Mouse (Mus musculus) lung, embryonic 16.5 days (tissue): ENCODE measurements around the gene Erc2. TPM values are rescaled to one million over a fixed set of nuclear protein-coding genes. Genes with fewer than 3 reads are reported as not detected.

Experiments
- ATAC-seq: fragments of 200-750 bp; cut with Nextera tagmentation; 2 replicates; pipeline ENCODE4 v1.8.0; 2017; ENCODE audit warnings: low read depth, mild to moderate bottlenecking, moderate library complexity
- H3K27ac ChIP-seq: fragments of 300-500 bp; sonication (generic); 2 replicates; pipeline ENCODE4 v1.5.1; 2014; ENCODE audit warnings: mild to moderate bottlenecking, control low read depth, low read length
- H3K27me3 ChIP-seq: fragments of 300-500 bp; sonication (generic); 2 replicates; pipeline ENCODE4 v1.6.1; 2014; ENCODE audit warnings: low read depth, low read length, mixed read lengths; ENCODE audit not compliant: control insufficient read depth, insufficient read depth
- H3K36me3 ChIP-seq: fragments of 300-500 bp; sonication (generic); 2 replicates; pipeline ENCODE4 v1.6.1; 2014; ENCODE audit warnings: low read length; ENCODE audit not compliant: control insufficient read depth, insufficient read depth
- H3K4me1 ChIP-seq: fragments of 300-500 bp; sonication (generic); replicated peaks from 2 replicates; pipeline ENCODE4 v1.6.1; 2014; ENCODE audit warnings: low read length, mixed read lengths; ENCODE audit not compliant: control insufficient read depth, insufficient read depth
- H3K4me2 ChIP-seq: fragments of 300-500 bp; sonication (generic); 2 replicates; pipeline ENCODE4 v1.6.1; 2014; ENCODE audit warnings: low read depth, low read length, control low read depth
- H3K4me3 ChIP-seq: fragments of 300-500 bp; sonication (generic); 2 replicates; pipeline ENCODE4 v1.5.1; 2014; ENCODE audit warnings: mild to moderate bottlenecking, low read length, control low read depth
- H3K9ac ChIP-seq: fragments of 300-500 bp; sonication (generic); 2 replicates; pipeline ENCODE4 v1.6.1; 2014; ENCODE audit warnings: low read length, control low read depth
- H3K9me3 ChIP-seq: fragments of 300-500 bp; sonication (generic); 2 replicates; pipeline ENCODE4 v1.6.1; 2016; ENCODE audit warnings: low read length; ENCODE audit not compliant: control insufficient read depth
- WGBS: fragments of 180-500 bp; shearing (Covaris S2); extraction: QIAGEN DNeasy Blood & Tissue Kit; methylation state at CpG from one replicate; pipeline ENCODE4 v1.1.7; 2014; 5-methylcytosine and 5-hydroxymethylcytosine counted together
- polyA plus RNA-seq: library from polyadenylated mRNA; unstranded; fragments of >200 nt; fragmentation: Nextera tagmentation; extraction: Ambion mirVana; gene quantifications from 2 replicates; pipeline ENCODE4 v1.2.1, GENCODE M21; 2015

The Erc2 gene
- polyA plus RNA-seq, 1 experiment from 2014 or later, result 1.5 TPM

GRCm38 (mm10) chr14:28370713-28371112 is 748.5 kb downstream of the Erc2 start:
- Histone ChIP-seq H3K4me3 (no peak overlapping the region), H3K27me3 (no peaks in the 10 kb centered on the region), H3K27ac (no peak overlapping the region), H3K9ac (no peak overlapping the region), H3K4me2 (no peak overlapping the region), H3K36me3 (no peaks in the 10 kb centered on the region), H3K9me3 (no peaks in the 10 kb centered on the region), H3K4me1 (peaks cover 5% of the 10 kb centered on the region)
- WGBS, result 54% methylated on average over 8 of the region's 8 CpGs
- no peak for ATAC-seq

DNA sequence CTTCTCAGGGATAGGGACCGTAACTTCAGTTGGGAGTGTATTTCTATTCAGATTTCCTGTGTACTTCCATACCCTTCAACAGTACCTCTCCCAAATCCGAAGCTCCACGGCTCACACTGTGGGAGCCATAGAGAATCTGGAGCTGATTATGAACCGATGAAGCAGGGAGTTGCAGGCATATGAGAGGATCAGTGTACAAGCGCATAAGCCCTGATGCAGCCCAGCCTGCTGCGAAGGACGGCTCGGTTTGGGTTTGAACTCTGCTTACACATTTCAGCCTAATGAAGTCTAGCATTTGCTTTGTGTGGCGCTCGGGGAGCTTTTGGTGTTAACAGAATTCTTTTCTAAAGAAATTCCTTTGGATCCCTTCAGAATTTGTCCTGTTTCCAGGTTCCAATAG is 749.4 kb downstream of the Erc2 start:
- H3K9me3 ChIP-seq, result no peaks in the 10 kb centered on the region
- H3K27ac ChIP-seq, result no peak overlapping the region
- H3K4me2 ChIP-seq, result no peak overlapping the region
- 87% methylated on average over 10 of the region's 10 CpGs for WGBS
- H3K36me3 ChIP-seq, result no peaks in the 10 kb centered on the region
- H3K4me1 ChIP-seq, result peaks cover 11% of the 10 kb centered on the region
- H3K4me3 ChIP-seq, result no peak overlapping the region
- no peaks in the 10 kb centered on the region for H3K27me3 ChIP-seq
- no peak overlapping the region for H3K9ac ChIP-seq
- no peak for ATAC-seq

GRCm38 (mm10) chr14:28375642-28376091 is 753.4 kb downstream of the Erc2 start:
- H3K4me3 ChIP-seq, result no peak overlapping the region
- H3K27ac ChIP-seq, result no peak overlapping the region
- no peaks in the 10 kb centered on the region for H3K27me3 ChIP-seq
- ATAC-seq, result peak; percentile 71
- no peaks in the 10 kb centered on the region for H3K9me3 ChIP-seq
- H3K4me1 ChIP-seq, result peaks cover 11% of the 10 kb centered on the region
- WGBS, result 15% methylated on average over 10 of the region's 10 CpGs
- H3K36me3 ChIP-seq, result no peaks in the 10 kb centered on the region
- peak overlapping the region; percentile 43 for H3K4me2 ChIP-seq
- H3K9ac ChIP-seq, result 0 out of 2 replicates have a peak overlapping the region, but pooled peaks have one; percentile 14

- 0 out of 2 replicates have a peak, but pooled peaks have one; percentile 31 for ATAC-seq
- Histone ChIP-seq H3K27me3 (no peaks in the 10 kb centered on the region), H3K4me2 (no peak overlapping the region), H3K36me3 (no peaks in the 10 kb centered on the region), H3K4me3 (no peak overlapping the region), H3K4me1 (peaks cover 11% of the 10 kb centered on the region), H3K9ac (no peak overlapping the region), H3K9me3 (no peaks in the 10 kb centered on the region), H3K27ac (no peak overlapping the region; the same call in 1 of the 2 replicates)
- 63% methylated on average over 9 of the region's 9 CpGs for WGBS
Measured at GRCm38 (mm10) chr14:28376208-28376805, 754.1 kb downstream of the Erc2 start.

- no peaks in the 10 kb centered on the region for H3K36me3 ChIP-seq
- H3K27me3 ChIP-seq, result no peaks in the 10 kb centered on the region
- no peak overlapping the region for H3K27ac ChIP-seq
- H3K4me2 ChIP-seq, result no peak overlapping the region
- H3K4me3 ChIP-seq, result no peak overlapping the region
- no peaks in the 10 kb centered on the region for H3K9me3 ChIP-seq
- peaks cover 11% of the 10 kb centered on the region for H3K4me1 ChIP-seq
- 48% methylated on average over 3 of the region's 3 CpGs for WGBS
- H3K9ac ChIP-seq, result no peak overlapping the region
- ATAC-seq, result no peak
Measured at GRCm38 (mm10) chr14:28377519-28377918, 755.3 kb downstream of the Erc2 start.

DNA sequence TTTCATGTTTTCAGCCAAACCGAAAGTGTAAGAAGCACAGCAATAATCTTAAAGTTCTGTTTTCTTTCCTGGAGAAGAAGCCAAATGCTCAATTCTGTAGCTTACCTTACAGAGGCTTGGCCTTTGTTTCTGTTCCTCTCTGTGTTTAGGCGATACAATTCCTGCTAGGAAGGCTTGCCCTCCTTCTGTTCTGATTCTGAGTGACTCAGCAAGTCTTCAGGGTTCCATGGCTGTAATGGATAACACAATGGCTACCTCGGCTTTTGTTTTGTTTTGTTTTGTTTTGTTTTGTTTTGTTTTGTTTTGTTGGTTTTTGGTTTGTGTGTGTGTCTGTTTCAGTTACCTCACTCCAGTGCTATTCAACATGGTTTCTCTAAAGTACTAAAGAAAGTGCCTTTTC is 757.9 kb downstream of the Erc2 start:
- no peaks in the 10 kb centered on the region for H3K27me3 ChIP-seq
- no peak overlapping the region for H3K4me2 ChIP-seq
- 80% methylated on average over 3 of the region's 3 CpGs for WGBS
- no peak overlapping the region for H3K9ac ChIP-seq
- H3K4me1 ChIP-seq, result peaks cover 11% of the 10 kb centered on the region
- no peaks in the 10 kb centered on the region for H3K36me3 ChIP-seq
- ATAC-seq, result no peak
- H3K9me3 ChIP-seq, result no peaks in the 10 kb centered on the region
- H3K4me3 ChIP-seq, result no peak overlapping the region
- H3K27ac ChIP-seq, result no peak overlapping the region

DNA sequence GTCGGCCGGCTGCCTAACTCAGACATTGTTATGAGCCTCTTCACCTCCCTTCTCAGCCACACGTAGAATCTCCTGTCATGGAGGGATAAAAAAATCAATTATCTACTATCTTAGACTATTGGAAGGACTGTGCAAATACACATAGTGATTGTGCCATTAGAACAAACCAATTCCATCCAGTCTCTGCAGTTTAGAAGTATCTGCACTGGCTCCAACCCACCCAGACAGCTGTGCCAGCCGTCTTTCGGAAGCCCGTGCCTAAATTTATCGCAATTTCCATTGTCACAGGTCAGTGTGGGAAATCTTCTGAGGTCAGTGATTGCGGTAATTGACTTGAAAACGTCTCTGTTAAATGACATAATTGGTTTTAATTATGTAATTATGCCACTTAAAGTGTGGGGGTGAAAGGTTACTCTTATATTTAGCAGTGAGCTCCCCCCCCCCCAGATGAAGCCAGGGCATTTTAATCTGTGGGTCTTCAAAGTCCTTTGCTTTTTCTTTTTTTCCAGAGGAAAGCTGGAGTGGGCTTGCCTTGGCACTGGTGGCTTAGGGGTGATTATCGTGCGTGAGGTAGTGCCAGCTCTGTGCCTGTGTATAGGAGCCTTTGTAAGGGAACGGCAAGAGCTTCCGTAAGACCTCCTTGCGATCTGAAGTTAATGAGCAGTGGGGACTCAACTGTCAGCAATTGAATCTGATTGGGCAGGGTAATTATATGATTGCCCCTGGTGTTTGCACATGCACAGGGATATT is 759.7 kb downstream of the Erc2 start:
- no peak for ATAC-seq

GRCm38 (mm10) chr14:28386815-28387607 is 764.8 kb downstream of the Erc2 start:
- ATAC-seq, result no peak
- H3K9me3 ChIP-seq, result no peaks in the 10 kb centered on the region
- WGBS, result 91% methylated on average over 3 of the region's 3 CpGs
- H3K9ac ChIP-seq, result no peak overlapping the region
- no peaks in the 10 kb centered on the region for H3K4me1 ChIP-seq
- H3K4me2 ChIP-seq, result no peak overlapping the region
- H3K4me3 ChIP-seq, result no peak overlapping the region
- no peak overlapping the region for H3K27ac ChIP-seq
- H3K36me3 ChIP-seq, result no peaks in the 10 kb centered on the region
- H3K27me3 ChIP-seq, result no peaks in the 10 kb centered on the region

More for the DNA sequence above, 759.7 kb downstream of the Erc2 start:
- H3K27ac ChIP-seq, result no peak overlapping the region
- no peak overlapping the region for H3K4me2 ChIP-seq
- H3K9ac ChIP-seq, result no peak overlapping the region
- no peaks in the 10 kb centered on the region for H3K27me3 ChIP-seq
- no peaks in the 10 kb centered on the region for H3K4me1 ChIP-seq
- H3K36me3 ChIP-seq, result no peaks in the 10 kb centered on the region
- WGBS, result 73% methylated on average over 14 of the region's 14 CpGs
- no peaks in the 10 kb centered on the region for H3K9me3 ChIP-seq
- no peak overlapping the region for H3K4me3 ChIP-seq

- Histone ChIP-seq H3K9me3 (no peaks in the 10 kb centered on the region), H3K4me2 (no peak overlapping the region), H3K27ac (no peak overlapping the region), H3K9ac (no peak overlapping the region), H3K36me3 (no peaks in the 10 kb centered on the region), H3K4me1 (no peaks in the 10 kb centered on the region), H3K27me3 (no peaks in the 10 kb centered on the region), H3K4me3 (no peak overlapping the region)
- WGBS, result 73% methylated on average over 2 of the region's 2 CpGs
- no peak for ATAC-seq
Measured at GRCm38 (mm10) chr14:28398915-28399314, 776.7 kb downstream of the Erc2 start.
